Mouse (Mus musculus): ENCODE data around the gene Snrnp35. TPM values are rescaled to one million over a fixed set of nuclear protein-coding genes. Genes with fewer than 3 reads are reported as not detected.
"Not testable (repeated sequence)": the region's sequence is repeated elsewhere in the genome, so short reads cannot be mapped to it uniquely, and the experiment has no call there.

The Snrnp35 gene
- total RNA-seq, 2 experiments from 2014 or later = 14.2 to 16.0 TPM

- intact Hi-C loops (cut with DNase I); DNase-seq: not testable (repeated sequence)
Measured at GRCm38 (mm10) chr5:124460922-124461321, 22.0 kb upstream of the Snrnp35 start.

GRCm38 (mm10) chr5:124462297-124463025, 20.5 kb upstream of the Snrnp35 start:
- intact Hi-C loops (cut with DNase I) = no loop called here
- DNase-seq = no peak

- DNase-seq = no peak
- intact Hi-C loops (cut with DNase I) = no loop called here
Measured at GRCm38 (mm10) chr5:124463462-124463861, 19.5 kb upstream of the Snrnp35 start.

- intact Hi-C loops (cut with DNase I) = no loop called here
- no peak for DNase-seq
Measured at GRCm38 (mm10) chr5:124464905-124465304, 18.0 kb upstream of the Snrnp35 start.

- intact Hi-C loops (cut with DNase I) = no loop called here
- DNase-seq = no peak
Measured at GRCm38 (mm10) chr5:124467766-124468165, 15.2 kb upstream of the Snrnp35 start.

- intact Hi-C loops (cut with DNase I) = no loop called here
- DNase-seq = no peak
Measured at GRCm38 (mm10) chr5:124468365-124468764, 14.6 kb upstream of the Snrnp35 start.

GRCm38 (mm10) chr5:124469486-124469885, 13.4 kb upstream of the Snrnp35 start:
- intact Hi-C loops (cut with DNase I) = no loop called here
- no peak for DNase-seq

- intact Hi-C loops (cut with DNase I) = no loop called here
- no peak for DNase-seq
Measured at GRCm38 (mm10) chr5:124470591-124471171, 12.3 kb upstream of the Snrnp35 start.

GRCm38 (mm10) chr5:124478873-124479204, 4.1 kb upstream of the Snrnp35 start:
- intact Hi-C loops (cut with DNase I) = no loop called here
- DNase-seq = no peak

- intact Hi-C loops (cut with DNase I) = no loop called here
- no peak for DNase-seq
Measured at GRCm38 (mm10) chr5:124480119-124480518, 2.8 kb upstream of the Snrnp35 start.

GRCm38 (mm10) chr5:124481714-124482113, 1.2 kb upstream of the Snrnp35 start:
- intact Hi-C loops (cut with DNase I) = loop anchor here (2.0 kb wide), 2 partner anchors 31 to 49 kb away; partner anchors contain the start of gene Rilpl1
- no peak for DNase-seq

GRCm38 (mm10) chr5:124482436-124482965, 433 bp upstream of the Snrnp35 start:
- peak; percentile 54 to 68 for DNase-seq
- intact Hi-C loops (cut with DNase I) = loop anchor here (2.0 kb wide), 2 partner anchors 32 to 48 kb away; partner anchors contain the start of gene Rilpl1

- DNase-seq = no peak
- intact Hi-C loops (cut with DNase I) = loop anchor here (2.0 kb wide), 2 partner anchors 33 to 47 kb away; partner anchors contain the start of gene Rilpl1
Measured at GRCm38 (mm10) chr5:124483655-124484396, 892 bp downstream of the Snrnp35 start.

- intact Hi-C loops (cut with DNase I) = no loop called here
- DNase-seq = no peak
Measured at GRCm38 (mm10) chr5:124485654-124486053, 2.7 kb downstream of the Snrnp35 start.

- intact Hi-C loops (cut with DNase I) = no loop called here
- no peak for DNase-seq
Measured at GRCm38 (mm10) chr5:124488885-124489284, 6.0 kb downstream of the Snrnp35 start.

- no peak for DNase-seq
- intact Hi-C loops (cut with DNase I) = no loop called here
Measured at GRCm38 (mm10) chr5:124491732-124492131, 8.8 kb downstream of the Snrnp35 start.

GRCm38 (mm10) chr5:124492618-124493017, 9.7 kb downstream of the Snrnp35 start:
- DNase-seq = no peak
- intact Hi-C loops (cut with DNase I) = no loop called here

- intact Hi-C loops (cut with DNase I) = no loop called here
- no peak for DNase-seq
Measured at GRCm38 (mm10) chr5:124493455-124493854, 10.5 kb downstream of the Snrnp35 start.

GRCm38 (mm10) chr5:124495547-124495946, 12.6 kb downstream of the Snrnp35 start:
- DNase-seq = no peak
- intact Hi-C loops (cut with DNase I) = no loop called here

- DNase-seq = no peak
- intact Hi-C loops (cut with DNase I) = no loop called here
Measured at GRCm38 (mm10) chr5:124496614-124497514, 13.9 kb downstream of the Snrnp35 start.
